Mouse (Mus musculus) cerebellum, adult 18-20 months (tissue): ENCODE results near the gene Hnrnpr.

Experiments used
- DNase-seq, 2 experiments: peaks; one replicate each; pipeline ENCODE4 v3.0.0; 2021

Hnrnpr gene

DNA sequence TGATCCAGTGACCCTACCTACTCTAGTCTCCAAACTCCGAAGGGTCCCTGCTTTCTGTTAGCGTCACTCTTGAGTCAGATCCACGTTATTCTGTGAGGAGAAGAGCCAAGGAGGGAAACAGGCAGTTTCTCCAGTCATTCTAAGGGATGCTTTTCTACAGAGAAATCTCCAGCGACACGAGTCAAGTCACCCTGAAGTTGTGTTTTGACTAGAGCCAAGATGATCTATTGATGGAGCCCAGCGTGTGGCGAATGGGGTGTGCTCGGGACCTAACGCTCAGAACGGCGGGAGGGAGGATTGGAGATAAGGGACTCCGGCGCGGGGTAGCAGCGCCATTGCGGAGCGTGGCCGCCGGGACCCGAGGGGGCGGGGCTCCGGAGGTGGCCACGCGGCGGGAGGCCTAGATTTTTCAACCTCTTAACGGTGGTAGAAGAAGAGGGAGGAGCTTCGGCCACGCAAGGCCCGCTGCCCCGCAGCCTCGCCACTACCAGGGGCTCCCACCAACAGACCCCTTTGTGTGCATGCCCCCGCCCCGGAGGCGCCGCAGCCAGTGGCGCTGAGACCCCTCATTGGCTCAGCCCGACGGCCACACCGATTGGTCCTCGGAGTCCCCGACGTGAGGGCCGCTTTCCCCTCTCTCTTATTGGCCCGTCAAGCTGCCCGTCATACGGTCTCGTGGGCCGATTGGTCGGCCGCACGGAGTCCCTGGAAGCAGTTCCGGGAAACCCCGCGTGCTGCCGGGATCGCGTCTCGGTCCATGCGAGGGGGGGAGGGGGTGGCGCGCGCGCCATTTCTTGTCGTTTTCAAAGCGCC, at the start of gene Hnrnpr:
Hnrnpr (plus strand) TSS at position 714 of the 813 bp plus-strand sequence.
- DNase-seq = peak; percentile 99

DNA sequence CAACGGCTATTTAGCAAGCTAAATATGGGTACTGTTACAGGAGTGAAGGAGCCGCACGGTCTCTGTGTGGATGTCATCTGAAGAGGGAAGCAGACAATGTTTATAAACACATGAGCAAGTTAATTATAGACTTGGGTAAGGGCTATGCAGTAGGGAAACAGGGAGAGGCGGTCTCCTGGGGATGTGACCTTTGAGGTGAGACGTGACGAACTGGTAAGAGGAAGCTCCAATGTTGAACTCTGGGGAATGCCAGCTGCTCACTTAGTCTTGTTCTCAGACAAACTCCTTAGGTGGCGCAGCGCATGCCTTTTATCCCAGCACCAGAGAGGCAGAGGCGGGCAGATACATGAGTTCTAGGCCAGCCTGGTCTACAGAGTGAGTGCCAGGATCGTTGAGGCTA, 48.8 kb upstream of the Hnrnpr start:
- no peak for DNase-seq

DNA sequence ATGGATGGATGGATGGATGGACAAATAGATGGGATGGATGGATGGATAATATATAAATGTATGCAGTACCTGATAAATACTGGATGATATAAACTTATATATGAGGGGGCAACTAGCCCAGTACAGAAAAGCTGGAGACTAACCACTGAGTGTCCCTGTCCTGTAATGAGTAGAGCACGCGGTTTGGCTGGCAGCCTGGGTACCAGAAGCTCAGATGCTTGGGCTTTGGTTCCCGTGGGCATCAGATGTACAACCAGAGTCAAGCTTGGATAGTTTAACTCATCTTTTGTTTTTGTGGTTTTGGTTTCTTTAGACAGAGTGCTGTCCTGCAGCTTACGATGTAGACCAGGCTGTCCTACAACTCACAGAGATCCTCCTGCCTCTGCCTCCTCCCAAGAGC, 47.2 kb upstream of the Hnrnpr start:
- DNase-seq = no peak

DNA sequence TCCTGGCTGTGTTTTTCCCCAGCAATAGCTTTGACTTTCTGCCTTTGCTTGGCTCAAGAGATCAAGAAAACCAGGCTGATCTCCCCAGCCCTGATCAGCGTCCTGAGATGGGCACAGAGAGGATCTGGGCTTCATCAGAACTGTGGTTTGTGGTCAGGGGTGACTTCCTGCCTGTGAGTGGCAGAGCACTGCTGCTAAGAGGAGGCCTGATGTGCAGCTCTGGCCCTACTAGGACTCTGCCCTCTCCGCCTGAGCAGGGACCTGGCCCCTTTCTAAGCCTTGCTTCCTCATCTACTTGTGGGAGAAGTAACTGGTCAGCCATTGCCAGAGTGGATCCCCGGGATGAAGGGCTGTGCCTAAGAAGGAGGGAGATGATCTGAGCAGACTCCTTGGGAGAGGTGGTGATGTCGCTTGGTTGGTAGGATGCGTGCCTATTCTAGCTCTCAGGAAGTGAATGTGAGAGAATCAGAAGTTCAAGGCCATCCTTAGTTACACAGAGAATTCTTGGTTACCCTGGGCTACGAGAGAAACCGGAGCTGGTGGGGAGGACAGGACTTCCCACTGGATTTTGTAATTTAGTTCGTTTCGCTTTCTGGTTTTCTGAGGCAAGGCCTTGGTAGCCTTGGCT, 43.9 kb upstream of the Hnrnpr start:
- no peak for DNase-seq

DNA sequence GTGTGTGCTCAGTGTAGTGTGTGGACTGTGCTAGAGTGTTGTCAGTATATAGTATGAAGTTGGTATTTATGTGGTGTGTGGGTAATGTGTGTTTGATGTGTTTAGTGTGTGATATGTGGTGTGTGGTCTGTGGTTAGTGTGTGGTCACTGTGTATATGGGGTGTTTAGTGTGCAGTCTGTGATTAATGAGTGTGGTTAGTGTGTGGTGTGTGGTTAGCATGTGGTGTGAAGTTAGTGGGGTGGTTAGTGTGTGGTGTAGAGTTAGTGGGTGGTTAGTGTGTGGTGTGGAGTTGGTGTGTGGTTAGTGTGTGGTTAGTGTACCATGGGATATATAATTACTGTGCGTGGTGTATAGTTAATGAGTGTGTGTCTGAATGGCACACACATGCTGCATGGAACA, 41.8 kb upstream of the Hnrnpr start:
- no peak for DNase-seq

DNA sequence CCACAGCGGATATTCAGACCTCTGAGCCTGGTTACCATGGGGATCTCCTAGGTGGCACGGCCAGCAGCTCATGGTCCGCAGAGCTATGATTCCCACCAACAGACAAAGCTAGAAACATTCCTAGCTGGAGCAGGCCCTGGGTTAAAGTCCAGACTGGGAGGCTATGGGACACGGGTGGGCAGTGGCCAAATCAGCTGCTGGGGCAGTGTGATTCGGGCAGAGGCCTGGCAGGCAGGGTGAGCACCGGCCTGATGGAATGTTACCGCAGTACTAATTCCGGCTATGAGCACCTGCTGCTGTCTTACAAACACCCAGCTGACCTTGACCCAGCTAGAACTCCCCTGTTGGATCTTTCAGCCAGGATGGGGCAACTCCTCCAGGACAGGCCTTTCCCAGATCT, 40.1 kb upstream of the Hnrnpr start:
- DNase-seq = no peak

DNA sequence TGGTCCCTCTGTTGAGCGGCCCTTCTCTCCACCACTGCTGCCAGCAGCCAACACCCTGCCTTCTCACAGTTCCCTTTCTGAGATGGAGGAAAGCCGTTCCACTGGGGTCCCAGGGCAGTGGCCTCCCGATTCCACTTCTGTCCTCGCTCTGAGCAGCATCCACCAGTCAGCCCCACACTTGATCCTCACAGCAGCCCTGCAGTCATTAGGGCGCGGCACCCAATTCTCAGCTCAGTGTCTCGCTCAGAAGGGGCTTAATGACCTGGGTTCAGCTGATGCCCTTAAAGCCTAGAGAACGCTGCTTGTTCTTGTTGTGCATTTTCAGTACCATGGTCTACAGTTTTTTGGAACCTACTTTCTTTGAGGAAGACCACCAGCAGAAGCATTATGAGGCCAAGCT, 29.6 kb upstream of the Hnrnpr start:
- no peak for DNase-seq

DNA sequence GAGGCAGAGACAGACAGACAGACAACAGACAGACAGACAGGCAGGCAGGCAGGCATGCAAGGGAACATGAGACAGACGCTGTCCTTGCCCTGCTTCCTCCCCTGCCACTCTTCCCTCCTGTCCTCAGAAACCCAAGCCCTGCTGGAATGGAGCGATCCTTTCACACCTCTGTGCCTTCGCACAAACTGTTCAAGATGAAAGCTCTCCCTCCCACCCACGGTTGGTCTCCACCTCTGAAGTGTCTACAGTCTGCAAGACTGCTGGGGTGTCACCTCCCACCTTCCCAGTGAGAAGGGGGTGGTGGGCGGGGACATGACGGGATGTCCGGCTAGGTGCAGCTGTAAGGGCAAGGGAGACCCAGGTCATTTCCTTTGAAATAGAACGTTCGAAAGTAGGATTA, 29.1 kb upstream of the Hnrnpr start:
- DNase-seq = no peak

DNA sequence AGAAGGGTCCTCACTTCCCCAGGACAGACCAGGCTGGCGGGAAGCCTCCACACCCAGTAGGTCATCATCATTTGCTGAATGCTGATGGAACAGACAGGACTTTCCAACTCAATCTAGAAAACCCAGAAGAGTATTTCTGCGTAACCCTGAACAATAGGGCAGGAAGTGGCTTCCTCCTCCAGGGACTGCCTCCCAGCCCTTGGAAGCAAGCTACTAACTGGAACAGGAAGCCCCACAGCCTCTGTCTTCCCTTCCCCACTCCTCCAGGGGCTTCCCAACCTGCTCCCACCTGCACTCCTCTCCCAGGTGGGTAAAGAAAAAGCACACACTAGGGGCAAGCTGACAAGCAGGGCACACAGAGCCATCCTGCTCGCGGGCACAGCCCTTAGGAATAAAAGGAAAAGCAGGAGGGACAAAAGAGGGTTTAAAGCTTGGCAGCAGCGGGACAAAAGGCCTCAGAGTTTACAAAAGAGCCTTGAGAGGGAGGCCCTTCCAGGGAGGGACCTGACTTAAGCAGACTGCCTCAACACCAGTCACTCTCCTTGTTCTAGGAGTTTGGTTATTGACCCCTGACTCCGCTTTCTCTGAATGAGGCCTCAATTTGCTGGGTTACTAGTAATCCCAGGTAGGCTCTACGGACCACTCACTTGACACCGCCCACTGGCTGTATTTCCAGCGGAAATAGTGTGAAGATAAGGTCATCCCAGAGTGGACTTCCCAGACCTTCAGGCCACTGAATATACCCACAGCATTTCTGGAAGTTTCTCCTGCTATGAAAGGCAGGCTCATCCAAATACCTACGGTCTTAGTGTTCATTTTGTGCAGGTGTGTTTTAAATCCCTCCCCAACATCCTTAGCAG, 27.9 kb upstream of the Hnrnpr start:
- no peak for DNase-seq

DNA sequence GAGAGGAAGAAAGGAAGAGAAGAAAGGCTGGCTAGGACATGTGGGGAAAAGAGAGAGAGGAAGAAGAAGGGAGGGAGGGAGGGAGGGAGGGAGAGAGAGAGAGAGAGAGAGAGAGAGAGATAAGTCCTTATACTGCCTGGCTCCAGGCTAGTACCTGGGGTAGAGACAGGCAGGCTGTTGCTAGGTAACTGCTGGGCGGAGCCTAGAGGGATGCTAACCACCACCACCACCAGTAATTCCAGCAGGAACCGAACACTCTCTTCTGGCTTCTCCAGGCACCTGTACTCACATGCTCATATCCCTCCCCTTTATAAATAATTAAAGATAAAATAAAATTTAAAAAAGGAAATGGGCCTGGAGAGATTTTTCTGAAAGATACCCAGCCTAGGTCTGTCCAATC, 27.0 kb upstream of the Hnrnpr start:
- peak in 1 of 2 experiments; percentile 30 for DNase-seq

DNA sequence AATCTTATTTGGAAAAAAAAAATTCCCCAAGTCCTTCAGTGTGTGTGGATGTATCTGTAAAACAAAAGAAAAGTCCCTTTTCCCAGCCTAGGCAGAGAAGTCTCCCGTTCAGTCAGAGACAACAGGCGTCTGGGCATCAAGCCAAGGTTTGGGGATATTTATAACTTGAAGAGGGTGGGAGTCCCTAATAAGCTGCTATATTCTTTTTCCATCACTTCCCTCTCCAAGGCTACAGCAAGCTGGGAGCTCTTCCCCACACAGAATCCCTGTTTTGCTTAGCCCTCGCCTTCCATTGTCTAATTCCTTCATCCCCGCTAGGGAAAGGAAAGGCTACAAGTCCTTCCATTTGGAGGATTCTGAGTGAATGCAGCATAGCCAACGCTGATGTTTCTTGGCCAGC, 26.3 kb upstream of the Hnrnpr start, which contains the start of gene Zfp46:
Zfp46 (plus strand) TSS at position 229 of the 400 bp plus-strand sequence.
- DNase-seq = peak; percentile 69 to 72

DNA sequence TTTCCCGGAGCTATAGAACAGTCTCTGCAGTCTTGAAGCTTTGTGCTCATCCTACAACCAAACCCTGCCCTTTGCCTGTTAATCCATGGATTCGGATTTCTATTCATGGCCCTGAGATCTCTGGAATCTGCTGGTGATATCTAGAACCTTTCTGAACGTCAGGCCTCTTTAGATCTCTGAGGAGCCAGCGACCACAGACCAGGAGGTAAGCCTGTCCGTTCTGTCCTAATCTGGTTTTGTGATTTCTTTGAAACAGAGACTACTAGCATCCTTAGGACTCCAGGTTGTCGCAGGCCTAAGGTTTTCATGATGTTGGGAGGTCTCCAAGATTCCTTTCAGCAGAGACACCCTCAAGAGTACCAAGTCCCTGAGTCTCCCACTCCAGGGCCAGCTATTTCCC, 25.9 kb upstream of the Hnrnpr start:
- DNase-seq = peak; percentile 16 to 55

DNA sequence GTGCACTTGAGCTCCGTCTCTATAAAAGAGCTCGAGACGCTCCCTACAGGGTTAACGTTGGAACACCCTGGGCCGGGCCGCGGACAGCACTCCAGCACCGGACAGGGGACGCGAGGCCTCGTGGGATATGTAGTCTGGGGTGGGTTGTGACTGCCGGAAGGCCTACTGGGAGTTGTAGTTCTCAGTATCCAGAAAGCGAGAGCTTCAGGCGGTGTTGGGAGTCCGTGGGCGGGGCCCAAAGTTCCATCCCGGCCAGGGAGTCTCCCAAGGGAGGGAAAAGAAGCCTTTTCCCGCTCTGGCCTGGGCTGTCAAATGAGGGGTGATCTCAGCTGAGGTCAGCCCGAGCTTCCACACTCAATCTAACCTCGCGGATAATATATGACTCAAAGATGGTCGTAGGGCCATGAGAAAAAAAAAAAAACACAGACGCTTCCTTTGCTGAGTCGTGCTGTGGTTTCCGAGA, 25.4 kb upstream of the Hnrnpr start:
- DNase-seq = peak; percentile 92 to 98

DNA sequence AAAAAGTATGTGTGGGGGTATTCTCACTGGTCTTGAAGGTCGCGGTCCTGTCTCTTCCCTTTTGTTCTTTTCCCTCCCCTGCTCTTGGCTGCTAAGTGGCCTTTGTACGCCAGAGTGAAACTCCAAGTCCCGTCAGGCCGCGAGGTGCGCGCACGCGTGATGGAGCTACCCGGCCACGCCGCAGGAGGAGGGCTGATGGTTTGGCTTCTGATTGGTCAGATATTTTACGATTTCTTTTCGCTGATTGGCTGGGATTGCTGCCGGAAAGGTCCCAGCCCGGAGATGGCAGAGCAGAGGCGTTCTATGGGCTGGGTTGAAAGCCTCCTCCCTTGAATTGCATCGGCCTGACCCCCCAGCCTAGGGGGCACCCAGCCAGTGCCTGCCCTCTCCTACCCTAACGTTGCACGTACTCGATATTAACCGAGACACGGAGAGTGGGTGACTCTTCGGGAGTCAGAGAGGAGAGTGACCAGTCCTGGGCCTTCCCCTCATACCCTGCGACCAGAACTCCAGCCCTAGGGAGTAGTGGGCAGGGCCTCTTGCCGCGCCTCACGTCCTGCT, 24.9 kb upstream of the Hnrnpr start:
- DNase-seq = peak; percentile 96 to 97

DNA sequence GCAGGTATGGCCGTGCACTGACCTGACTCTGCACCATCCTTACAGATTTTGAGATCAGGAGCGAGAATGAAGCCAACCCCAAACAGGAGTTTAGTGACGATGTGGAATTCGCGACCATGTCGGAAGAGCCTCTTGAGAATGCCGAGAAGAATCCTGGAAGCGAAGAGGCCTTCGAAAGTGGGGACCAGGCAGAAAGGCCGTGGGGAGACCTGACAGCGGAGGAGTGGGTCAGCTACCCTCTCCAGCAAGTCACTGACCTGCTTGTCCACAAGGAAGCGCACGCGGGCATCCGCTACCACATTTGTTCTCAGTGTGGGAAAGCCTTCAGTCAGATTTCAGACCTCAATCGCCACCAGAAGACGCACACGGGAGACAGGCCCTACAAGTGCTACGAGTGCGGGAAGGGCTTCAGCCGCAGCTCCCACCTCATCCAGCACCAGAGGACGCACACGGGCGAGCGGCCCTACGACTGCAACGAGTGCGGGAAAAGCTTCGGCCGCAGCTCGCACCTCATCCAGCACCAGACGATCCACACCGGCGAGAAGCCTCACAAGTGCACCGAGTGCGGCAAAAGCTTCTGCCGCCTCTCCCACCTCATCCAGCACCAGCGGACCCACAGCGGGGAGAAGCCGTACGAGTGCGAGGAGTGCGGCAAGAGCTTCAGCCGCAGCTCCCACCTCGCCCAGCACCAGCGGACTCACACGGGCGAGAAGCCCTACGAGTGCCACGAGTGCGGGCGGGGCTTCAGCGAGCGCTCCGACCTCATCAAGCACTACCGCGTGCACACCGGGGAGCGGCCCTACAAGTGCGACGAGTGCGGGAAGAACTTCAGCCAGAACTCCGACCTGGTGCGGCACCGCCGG, 20.6 kb upstream of the Hnrnpr start:
- DNase-seq = no peak

DNA sequence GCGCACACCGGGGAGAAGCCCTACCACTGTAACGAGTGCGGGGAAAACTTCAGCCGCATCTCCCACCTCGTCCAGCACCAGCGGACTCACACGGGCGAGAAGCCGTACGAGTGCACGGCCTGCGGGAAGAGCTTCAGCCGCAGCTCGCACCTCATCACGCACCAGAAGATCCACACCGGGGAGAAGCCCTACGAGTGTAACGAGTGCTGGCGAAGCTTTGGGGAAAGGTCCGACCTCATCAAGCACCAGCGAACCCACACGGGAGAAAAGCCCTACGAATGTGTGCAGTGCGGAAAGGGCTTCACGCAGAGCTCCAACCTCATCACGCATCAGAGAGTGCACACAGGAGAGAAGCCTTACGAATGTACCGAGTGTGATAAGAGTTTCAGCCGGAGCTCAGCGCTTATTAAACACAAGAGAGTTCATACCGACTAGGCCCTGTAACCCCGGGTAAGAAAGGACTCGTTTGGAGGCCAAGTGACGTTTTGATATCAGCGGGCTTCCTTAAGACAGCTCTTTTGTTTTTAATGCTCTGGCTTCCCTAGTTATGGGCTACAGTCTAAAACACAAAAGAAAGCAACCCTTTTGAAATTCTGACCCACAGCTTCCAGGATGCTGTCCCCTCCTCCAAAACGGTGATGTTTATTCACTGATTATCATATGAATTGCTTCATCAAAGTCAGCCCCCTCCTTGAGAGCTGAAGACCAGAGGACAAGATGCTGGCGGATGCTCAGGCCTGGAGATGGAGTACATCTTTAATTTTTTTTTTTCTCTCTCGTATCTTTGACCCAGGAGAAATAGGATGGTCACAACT, 19.8 kb upstream of the Hnrnpr start:
- no peak for DNase-seq

DNA sequence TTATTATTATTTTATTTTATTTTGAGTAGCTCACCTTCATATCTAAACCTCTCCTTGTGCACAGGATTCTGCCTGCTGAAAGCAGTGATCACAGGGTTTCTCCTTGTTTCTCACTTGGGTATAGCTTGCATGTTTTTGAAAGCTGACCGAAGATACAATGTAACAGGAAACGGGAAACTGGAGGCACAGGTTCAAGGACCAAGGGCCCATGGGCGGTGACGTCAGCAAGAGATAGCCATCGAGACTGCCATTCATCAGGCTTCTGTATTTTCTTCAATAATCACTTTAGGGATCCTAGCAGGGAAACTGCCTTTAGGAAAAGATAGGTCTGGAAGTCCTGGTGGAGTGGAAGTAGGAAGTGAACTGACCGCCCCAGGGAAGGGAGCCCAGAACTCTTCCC, 19.1 kb upstream of the Hnrnpr start:
- no peak for DNase-seq

DNA sequence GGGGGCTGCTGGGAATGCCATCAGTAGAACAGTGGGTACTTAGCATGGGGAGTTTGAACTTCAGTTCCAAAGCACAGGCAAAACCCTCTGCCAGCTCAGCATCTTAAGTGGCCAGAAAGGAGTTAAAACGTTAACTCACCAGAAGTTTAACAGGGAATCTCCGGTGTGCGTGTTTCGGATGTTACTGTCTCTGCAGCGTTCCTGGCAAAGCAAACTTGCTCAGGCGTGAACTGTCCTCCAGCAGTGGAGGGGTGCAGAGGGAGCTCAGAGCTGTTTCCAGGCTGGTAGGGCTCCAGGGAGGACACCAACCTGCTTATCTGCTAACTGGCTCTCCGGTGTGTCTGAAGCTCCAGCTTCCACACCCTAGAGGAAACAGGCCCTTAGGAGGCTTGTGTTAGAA, 14.8 kb upstream of the Hnrnpr start:
- no peak for DNase-seq

DNA sequence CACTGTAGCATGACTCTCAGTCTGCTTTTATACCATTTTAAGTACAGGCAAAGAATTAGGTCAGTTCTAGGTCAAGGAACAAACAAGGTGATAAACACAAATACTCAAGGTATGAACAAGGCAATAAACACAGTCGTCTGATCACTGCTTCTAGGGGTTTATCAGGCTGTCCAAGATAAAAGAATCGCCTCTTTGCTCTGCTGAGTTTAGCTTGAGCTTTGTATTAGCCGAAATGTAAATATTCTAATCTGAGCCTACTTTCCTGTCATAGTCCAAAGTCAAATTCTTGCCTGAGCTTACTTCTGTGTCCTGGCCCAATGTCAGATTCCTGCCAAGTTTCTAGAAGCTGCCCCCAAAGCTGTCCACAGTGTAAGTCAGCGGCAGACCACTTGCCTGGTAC, 8.3 kb upstream of the Hnrnpr start:
- DNase-seq = no peak

DNA sequence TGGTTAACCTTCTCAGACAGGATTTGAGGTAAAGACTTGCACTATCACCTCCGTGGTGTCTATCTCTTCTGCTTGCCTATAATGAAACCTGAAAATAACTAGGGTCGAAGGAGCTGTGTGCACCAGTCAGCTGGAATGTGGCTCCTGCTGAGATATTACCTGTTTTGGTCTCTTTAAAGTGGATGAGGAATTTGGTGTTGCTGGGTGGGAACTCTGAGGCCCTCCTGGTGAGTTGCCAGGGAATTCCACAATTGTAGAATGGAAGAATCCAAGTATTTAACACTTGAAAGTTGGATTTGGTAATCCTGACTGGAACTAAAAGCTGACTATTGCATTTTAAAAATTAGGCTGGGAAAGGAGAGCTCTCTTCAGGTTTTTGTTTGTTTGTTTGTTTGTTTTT, 6.6 kb upstream of the Hnrnpr start:
- DNase-seq = no peak

DNA sequence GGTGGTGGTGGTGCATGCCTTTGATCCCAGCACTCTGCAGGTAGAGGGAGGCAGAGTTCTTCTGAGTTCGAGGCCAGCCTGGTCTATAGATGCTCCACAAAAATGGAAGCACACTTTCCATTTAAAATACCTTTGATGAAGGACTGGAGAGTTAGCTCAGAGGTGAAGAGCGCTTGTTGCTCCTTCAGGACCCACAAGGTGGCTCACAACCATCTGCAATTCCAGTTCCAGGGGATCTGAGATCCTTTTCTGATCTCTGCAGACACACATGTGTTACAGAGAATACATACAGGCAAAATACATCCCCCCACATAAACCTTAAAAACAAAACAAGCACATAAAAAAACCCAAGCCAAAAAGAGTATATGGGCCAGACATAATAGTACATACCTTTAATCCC, 2.4 kb upstream of the Hnrnpr start:
- DNase-seq = no peak
